Mouse (Mus musculus): ENCODE measurements around the gene Lrrc17.

- TF ChIP-seq CTCF (IDR thresholded peaks at IDR 0.05; ENCODE audit: low read depth, low read length) (no peak), POLR2A (IDR thresholded peaks at IDR 0.05; ENCODE audit: insufficient read depth, low read length) (no peak)
Measured at GRCm38 (mm10) chr5:21532126-21532525, 11.2 kb upstream of the Lrrc17 start.
